Mouse (Mus musculus) thymus, adult 2 months (tissue): ENCODE data around the gene Mrpl38.

ENCODE experiments used
- CTCF ChIP-seq: fragments of 200-500 bp; IDR thresholded peaks from 2 replicates; pipeline ENCODE4 v1.5.1; 2012; ENCODE audit warnings: mild to moderate bottlenecking, control low read depth, low read length, moderate library complexity, borderline replicate concordance; ENCODE audit not compliant: control insufficient read depth, poor library complexity, insufficient read depth; ENCODE audit errors: extremely low read depth
- POLR2A ChIP-seq: fragments of 200-500 bp; IDR thresholded peaks from 2 replicates; pipeline ENCODE4 v1.6.1; 2012; ENCODE audit warnings: mild to moderate bottlenecking, low read length, control low read depth, moderate library complexity; ENCODE audit not compliant: control insufficient read depth, poor library complexity, insufficient read depth; ENCODE audit errors: extremely low read depth

DNA sequence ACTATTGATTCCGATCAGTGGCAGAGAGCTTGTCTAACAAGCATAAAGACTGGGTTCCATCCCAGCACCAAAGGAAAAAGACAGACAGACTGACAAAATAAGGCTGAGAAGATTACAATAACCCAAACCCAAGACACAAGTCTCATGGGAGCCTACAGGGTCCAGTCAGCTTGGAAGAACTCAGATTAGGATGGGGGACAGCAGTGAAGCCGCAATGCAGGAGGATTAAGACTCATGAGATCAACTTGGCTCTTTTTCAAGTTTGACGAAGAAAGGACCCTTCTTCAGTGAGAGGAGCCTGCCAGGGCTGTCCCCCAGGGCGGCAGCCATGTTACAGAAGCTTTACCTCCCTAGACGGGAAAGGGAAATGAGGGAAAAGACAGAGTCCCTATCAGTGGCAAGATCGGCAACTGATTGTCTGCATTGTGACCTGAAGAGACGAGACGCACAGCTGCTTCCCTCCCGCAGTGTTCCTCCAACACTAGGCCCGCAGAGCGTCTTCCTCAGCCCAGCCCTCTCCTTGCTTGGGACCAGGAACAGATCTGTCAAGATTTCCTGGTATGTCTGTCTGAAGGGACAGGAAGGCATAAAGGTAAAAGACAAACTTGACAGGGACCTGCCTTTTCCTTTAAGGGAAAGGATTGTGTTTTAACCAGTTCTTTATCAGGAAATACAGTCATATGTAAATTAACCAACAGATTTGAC is 48.7 kb upstream of the Mrpl38 start:
- TF ChIP-seq CTCF, result no peak
- TF ChIP-seq POLR2A, result no peak
